Mouse (Mus musculus): ENCODE results near the gene Ntrk2.

- no peak for TF ChIP-seq CTCF (IDR thresholded peaks at IDR 0.05; ENCODE audit: insufficient read depth, low read depth, low read length)
- no peak for TF ChIP-seq POLR2A (IDR thresholded peaks at IDR 0.05; ENCODE audit: insufficient read depth, low read depth, low read length)
Observed at GRCm38 (mm10) chr13:58803882-58804281, 2.5 kb upstream of the Ntrk2 start.

Measured in olfactory bulb, adult 2 months (tissue).